Mouse (Mus musculus) limb, embryonic 13.5 days (tissue): ENCODE measurements around the gene Ankrd13c. TPM values are rescaled to one million over a fixed set of nuclear protein-coding genes. Genes with fewer than 3 reads are reported as not detected.
"Not testable (repeated sequence)": the region's sequence is repeated elsewhere in the genome, so short reads cannot be mapped to it uniquely, and the experiment has no call there.

Experiments
- ATAC-seq: fragments of 200-750 bp; cut with Nextera tagmentation; 2 replicates; pipeline ENCODE4 v1.8.0; 2017; ENCODE audit warnings: low read depth, moderate number of reproducible peaks, moderate TSS enrichment; ENCODE audit not compliant: low FRiP score
- H3K27ac ChIP-seq: fragments of 300-500 bp; sonication (generic); 2 replicates; pipeline ENCODE4 v1.5.1; 2015; ENCODE audit warnings: inconsistent platforms, mild to moderate bottlenecking, moderate library complexity
- H3K27me3 ChIP-seq: fragments of 300-500 bp; sonication (generic); 2 replicates; pipeline ENCODE4 v1.6.1; 2015; ENCODE audit warnings: mild to moderate bottlenecking, inconsistent platforms
- H3K36me3 ChIP-seq: fragments of 300-500 bp; sonication (generic); 2 replicates; pipeline ENCODE4 v1.6.1; 2015; ENCODE audit warnings: inconsistent platforms, mild to moderate bottlenecking, moderate library complexity
- H3K4me1 ChIP-seq: fragments of 300-500 bp; sonication (generic); 2 replicates; pipeline ENCODE4 v1.6.1; 2015; ENCODE audit warnings: inconsistent platforms
- H3K4me2 ChIP-seq: fragments of 300-500 bp; sonication (generic); replicated peaks from 2 replicates; pipeline ENCODE4 v1.6.1; 2015; ENCODE audit warnings: inconsistent platforms, mild to moderate bottlenecking, moderate library complexity
- H3K4me3 ChIP-seq: fragments of 300-500 bp; sonication (generic); 2 replicates; pipeline ENCODE4 v1.5.1; 2015; ENCODE audit warnings: moderate library complexity, mild to moderate bottlenecking, inconsistent platforms
- H3K9ac ChIP-seq: fragments of 300-500 bp; sonication (generic); 2 replicates; pipeline ENCODE4 v1.6.1; 2015; ENCODE audit warnings: mild to moderate bottlenecking, inconsistent platforms
- H3K9me3 ChIP-seq: fragments of 300-500 bp; sonication (generic); 2 replicates; pipeline ENCODE4 v1.6.1; 2016; ENCODE audit warnings: inconsistent platforms
- WGBS: fragments of 180-500 bp; shearing (Covaris S2); methylation state at CpG from one replicate; pipeline ENCODE4 v1.1.7; 2015; 5-methylcytosine and 5-hydroxymethylcytosine counted together
- polyA plus RNA-seq: library from polyadenylated mRNA; unstranded; fragments of >200 nt; fragmentation: Nextera tagmentation; extraction: Ambion mirVana; gene quantifications from 2 replicates; pipeline ENCODE4 v1.2.1, GENCODE M21; 2015

The Ankrd13c gene
- polyA plus RNA-seq, 1 experiment from 2014 or later, result 14.9 TPM

DNA sequence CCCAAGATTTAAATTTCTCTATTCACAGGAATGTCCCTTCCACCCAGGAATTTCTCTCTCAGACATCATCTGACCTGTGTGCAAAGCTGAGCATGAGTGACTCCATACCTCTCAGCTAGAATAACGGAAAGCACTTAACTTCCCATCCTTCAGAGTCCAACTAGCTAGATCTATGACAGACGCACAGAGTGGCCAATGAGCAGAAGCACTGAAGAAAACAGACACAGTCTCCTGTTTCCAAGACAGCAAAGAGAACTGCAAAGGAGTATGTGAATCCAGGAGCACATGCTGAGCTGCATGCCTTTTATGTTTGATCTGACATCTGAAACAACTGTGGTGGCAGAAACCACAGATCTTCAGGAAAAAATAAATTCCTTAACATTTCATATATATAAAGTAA, 20.3 kb upstream of the Ankrd13c start:
- Histone ChIP-seq H3K27ac (no peak overlapping the region), H3K36me3 (no peaks in the 10 kb centered on the region), H3K9ac (no peak overlapping the region), H3K4me1 (peaks cover 4% of the 10 kb centered on the region; the same call in 1 of the 2 replicates), H3K4me3 (no peak overlapping the region), H3K27me3 (no peaks in the 10 kb centered on the region), H3K9me3 (no peaks in the 10 kb centered on the region), H3K4me2 (no peak overlapping the region)
- no peak for ATAC-seq
- 57% methylated on average over 2 of the region's 2 CpGs for WGBS

DNA sequence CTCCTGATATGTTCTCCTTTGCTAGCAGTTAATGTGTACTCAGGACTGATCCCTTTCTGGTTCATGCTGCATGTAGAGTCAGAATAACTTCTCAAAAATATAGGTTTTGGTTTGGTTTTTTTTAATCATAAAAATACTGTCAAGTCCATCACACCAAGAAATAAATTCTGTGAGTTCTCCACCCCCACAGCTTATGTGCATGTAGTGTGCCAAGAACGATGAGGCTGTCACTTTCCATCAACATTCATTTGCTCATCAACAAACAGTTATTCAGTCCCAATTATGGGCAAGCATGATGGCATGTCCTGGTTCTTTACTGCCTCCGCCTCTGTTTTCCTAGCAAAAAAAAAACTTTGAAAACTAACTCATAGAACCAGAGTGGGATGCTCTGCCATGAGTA, 18.3 kb upstream of the Ankrd13c start:
- no peak overlapping the region for H3K9ac ChIP-seq
- H3K27ac ChIP-seq, result no peak overlapping the region
- no peaks in the 10 kb centered on the region for H3K9me3 ChIP-seq
- ATAC-seq, result no peak
- no peak overlapping the region for H3K4me3 ChIP-seq
- no peaks in the 10 kb centered on the region for H3K27me3 ChIP-seq
- H3K36me3 ChIP-seq, result no peaks in the 10 kb centered on the region
- peaks cover 4% of the 10 kb centered on the region; the same call in 1 of the 2 replicates for H3K4me1 ChIP-seq
- 82% methylated on average over 2 of the region's 2 CpGs for WGBS
- no peak overlapping the region for H3K4me2 ChIP-seq

DNA sequence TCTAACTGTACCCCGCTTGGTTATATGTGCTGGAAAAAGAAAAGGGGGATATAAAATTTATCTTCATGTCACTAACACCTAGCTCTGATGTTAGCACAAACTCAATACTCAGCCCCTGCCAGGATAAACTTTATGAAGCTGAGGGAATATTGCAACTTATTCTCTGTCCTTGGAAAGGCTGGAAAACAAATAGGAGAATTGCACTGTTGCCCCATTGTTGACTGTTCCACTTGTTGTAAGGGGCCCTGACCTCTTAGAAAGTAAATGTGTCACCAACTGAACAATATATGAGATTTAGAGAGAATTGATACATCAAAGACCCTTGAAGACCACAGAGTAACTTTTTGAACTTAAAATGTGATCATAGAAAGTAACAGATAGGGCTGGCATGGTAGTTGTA, 17.6 kb upstream of the Ankrd13c start:
- Histone ChIP-seq H3K36me3 (no peaks in the 10 kb centered on the region), H3K9ac (no peak overlapping the region), H3K9me3 (no peaks in the 10 kb centered on the region), H3K4me3 (no peak overlapping the region), H3K4me1 (peaks cover under 1% of the 10 kb centered on the region; the same call in 1 of the 2 replicates), H3K27me3 (no peaks in the 10 kb centered on the region), H3K4me2 (no peak overlapping the region), H3K27ac (no peak overlapping the region)
- no peak for ATAC-seq
- 83% methylated on average over 1 of the region's 1 CpGs for WGBS

DNA sequence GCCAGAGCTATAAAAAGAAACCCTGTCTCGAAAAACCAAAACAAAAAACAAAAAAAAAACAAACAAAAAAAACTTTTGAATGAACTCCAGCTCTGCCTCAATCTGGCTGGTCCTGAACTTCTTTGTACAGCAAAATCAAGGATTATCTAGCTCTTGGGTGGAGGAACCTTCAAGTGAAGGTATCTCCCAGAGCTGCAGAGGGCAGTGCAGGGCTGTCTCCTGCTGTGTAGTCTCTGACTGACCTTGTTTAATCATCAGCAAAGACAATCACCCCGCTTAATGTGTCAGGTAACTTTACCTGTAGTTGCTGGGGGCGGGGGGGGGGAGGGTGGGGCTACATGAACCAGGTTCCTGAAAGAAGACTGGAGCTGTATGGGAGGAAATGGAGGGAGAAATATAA, 15.4 kb upstream of the Ankrd13c start:
- H3K36me3 ChIP-seq, result no peaks in the 10 kb centered on the region
- no peaks in the 10 kb centered on the region for H3K9me3 ChIP-seq
- H3K9ac ChIP-seq, result no peak overlapping the region
- H3K4me2 ChIP-seq, result no peak overlapping the region
- WGBS, result 48% methylated on average over 3 of the region's 3 CpGs
- no peaks in the 10 kb centered on the region for H3K27me3 ChIP-seq
- no peak overlapping the region for H3K4me3 ChIP-seq
- no peak overlapping the region for H3K27ac ChIP-seq
- no peak for ATAC-seq
- H3K4me1 ChIP-seq, result no peaks in the 10 kb centered on the region

DNA sequence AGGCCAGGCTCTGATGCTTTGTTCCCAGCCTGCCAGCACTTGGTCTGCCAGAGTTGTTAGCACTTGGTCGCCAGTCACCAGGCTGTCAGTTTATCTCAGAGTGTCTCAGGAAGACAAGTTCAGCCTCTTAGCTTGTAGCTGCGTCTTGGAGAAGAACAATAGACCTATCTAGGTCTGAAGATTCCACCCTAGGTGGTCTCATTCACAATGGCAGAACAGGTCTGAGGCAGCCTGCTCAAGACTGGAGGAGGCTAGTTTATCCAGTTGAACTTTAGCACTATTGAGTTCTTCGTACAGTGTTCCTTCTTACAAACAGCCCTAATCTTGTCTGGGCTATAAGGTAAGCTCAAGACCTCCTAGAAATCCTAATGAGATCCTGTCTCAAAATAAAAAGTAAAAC, 15.0 kb upstream of the Ankrd13c start:
- H3K4me1 ChIP-seq, result no peaks in the 10 kb centered on the region
- no peaks in the 10 kb centered on the region for H3K36me3 ChIP-seq
- H3K4me3 ChIP-seq, result no peak overlapping the region
- H3K27me3 ChIP-seq, result no peaks in the 10 kb centered on the region
- no peaks in the 10 kb centered on the region for H3K9me3 ChIP-seq
- no peak overlapping the region for H3K27ac ChIP-seq
- no peak for ATAC-seq
- WGBS, result 57% methylated on average over 3 of the region's 3 CpGs
- H3K9ac ChIP-seq, result no peak overlapping the region
- no peak overlapping the region for H3K4me2 ChIP-seq

DNA sequence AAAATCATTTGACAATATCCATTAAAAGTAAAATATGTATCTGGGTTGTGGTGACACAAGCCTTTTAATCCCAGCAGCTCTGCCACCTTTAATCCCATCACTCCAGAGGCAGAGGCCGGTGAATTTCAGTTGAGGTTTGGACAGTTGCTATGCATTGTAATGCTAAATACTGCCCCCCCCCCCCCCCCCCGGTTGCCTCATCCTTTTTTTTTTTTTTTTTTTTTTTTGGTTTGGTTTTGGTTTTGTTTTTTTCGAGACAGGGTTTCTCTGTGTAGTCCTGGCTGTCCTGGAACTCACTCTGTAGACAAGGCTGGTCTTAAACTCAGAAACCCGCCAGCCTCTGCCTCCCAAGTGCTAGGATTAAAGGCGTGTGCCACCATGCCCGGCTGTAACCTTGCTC, 13.8 kb upstream of the Ankrd13c start:
- H3K9ac ChIP-seq, H3K27me3 ChIP-seq, H3K4me3 ChIP-seq, H3K9me3 ChIP-seq, H3K4me1 ChIP-seq, H3K27ac ChIP-seq, H3K4me2 ChIP-seq, ATAC-seq, H3K36me3 ChIP-seq: not testable (repeated sequence)
- 76% methylated on average over 5 of the region's 6 CpGs for WGBS

DNA sequence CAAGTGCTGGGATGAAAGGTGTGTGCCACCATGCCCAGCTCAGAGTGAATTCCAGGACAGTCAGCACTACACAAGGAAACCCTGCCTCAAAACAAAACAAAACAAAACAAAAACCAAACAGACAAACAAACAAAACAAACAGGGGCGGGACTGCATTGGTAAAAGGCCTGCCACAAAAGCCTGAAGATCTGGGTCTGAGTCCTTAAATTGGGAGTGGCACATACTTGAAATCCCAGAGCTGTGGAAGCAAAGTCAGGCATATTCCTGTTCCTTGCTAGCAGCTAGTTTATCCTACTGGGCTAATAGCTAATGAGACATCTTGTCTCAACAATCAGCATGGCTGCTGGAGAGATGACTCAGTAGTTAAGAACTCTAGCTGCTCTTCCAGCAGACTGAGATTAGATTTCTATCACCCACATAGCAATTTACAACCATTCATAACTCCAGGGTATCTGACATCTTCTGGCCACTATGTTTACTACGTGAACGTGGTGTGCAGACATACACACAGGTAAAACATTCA, 12.7 kb upstream of the Ankrd13c start:
- WGBS, result 84% methylated on average over 3 of the region's 3 CpGs
- no peak for ATAC-seq

DNA sequence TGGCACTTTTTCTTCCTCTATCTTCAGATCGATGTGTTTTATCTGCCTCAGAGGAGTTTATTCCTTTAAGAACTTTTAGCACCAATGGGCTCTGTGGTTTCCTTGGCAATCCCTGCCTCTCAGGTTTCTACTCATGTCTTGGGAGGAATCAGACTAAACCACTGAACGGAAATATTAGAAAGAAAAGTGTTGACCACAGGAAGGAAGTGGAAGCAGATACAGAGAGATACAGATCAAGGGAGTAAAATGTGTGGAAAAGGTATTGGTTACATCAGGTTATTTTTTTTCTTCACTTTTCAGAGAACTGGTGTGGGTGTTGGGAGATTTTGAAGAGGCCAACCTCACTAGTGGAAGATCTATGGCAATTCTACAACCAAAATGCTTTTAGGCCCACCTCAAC, 8.5 kb upstream of the Ankrd13c start:
- H3K9ac ChIP-seq, result no peak overlapping the region
- no peak for ATAC-seq
- H3K9me3 ChIP-seq, result no peaks in the 10 kb centered on the region
- no peaks in the 10 kb centered on the region for H3K4me1 ChIP-seq
- H3K4me2 ChIP-seq, result no peak overlapping the region
- no peaks in the 10 kb centered on the region for H3K36me3 ChIP-seq
- H3K27ac ChIP-seq, result no peak overlapping the region
- H3K4me3 ChIP-seq, result no peak overlapping the region
- no peaks in the 10 kb centered on the region for H3K27me3 ChIP-seq
- 82% methylated on average over 2 of the region's 2 CpGs for WGBS

More for the DNA sequence above, 12.7 kb upstream of the Ankrd13c start:
- Histone ChIP-seq H3K9ac (no peak overlapping the region), H3K27ac (no peak overlapping the region), H3K4me3 (no peak overlapping the region), H3K9me3 (no peaks in the 10 kb centered on the region), H3K36me3 (no peaks in the 10 kb centered on the region), H3K4me2 (no peak overlapping the region), H3K27me3 (no peaks in the 10 kb centered on the region), H3K4me1 (no peaks in the 10 kb centered on the region)

DNA sequence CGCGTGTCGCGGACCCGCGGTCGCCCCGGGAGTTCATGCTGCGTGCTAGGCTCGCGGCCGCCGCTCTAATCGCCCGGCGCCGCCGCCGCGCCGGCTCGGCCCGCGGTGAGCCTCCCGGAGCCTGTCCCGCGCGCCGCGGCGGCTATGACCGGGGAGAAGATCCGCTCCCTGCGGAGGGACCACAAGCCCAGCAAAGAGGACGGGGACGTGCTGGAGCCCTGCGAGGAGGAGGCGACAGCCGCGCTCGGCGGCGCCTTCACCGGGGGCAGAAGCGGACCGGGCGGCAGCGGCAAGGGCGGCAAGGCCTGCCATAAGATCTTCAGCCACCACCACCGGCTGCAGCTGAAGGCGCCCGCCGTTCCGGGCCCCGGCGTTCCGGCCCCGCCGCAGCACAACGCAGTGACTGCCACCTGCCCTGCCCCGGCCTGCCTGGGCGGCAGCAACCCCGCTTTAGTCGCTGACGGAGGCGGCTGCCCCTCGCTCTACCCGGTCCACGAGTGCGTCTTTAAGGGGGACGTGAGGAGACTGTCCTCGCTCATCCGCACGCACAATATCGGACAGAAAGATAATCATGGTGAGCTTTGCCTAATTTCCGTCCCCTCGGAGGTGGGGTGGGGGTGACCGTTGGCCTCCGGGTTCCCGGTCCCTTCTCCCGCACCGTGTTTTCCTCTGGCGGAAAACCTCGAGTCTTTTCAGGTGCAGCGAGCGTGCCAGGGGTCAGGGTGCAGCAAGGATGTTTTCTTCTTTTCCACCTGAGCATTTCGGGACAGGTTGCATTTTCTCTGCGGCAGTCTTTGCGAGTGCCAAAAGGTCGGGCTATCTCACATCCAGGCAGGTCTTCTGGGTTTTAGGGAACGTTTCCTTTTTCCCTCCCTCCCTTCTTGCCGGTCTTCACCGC, 593 bp downstream of the Ankrd13c start:
- H3K4me1 ChIP-seq, result peaks cover 19% of the 10 kb centered on the region
- peak overlapping the region; percentile 97 for H3K9ac ChIP-seq
- H3K4me2 ChIP-seq, result peak overlapping the region; percentile 95
- peak; percentile 72 for ATAC-seq
- H3K27me3 ChIP-seq, result no peaks in the 10 kb centered on the region
- H3K4me3 ChIP-seq, result peak overlapping the region; percentile 98
- 0% methylated on average over 65 of the region's 93 CpGs for WGBS
- H3K9me3 ChIP-seq, result no peaks in the 10 kb centered on the region
- peaks cover 4% of the 10 kb centered on the region for H3K36me3 ChIP-seq
- peak overlapping the region; percentile 97 for H3K27ac ChIP-seq

DNA sequence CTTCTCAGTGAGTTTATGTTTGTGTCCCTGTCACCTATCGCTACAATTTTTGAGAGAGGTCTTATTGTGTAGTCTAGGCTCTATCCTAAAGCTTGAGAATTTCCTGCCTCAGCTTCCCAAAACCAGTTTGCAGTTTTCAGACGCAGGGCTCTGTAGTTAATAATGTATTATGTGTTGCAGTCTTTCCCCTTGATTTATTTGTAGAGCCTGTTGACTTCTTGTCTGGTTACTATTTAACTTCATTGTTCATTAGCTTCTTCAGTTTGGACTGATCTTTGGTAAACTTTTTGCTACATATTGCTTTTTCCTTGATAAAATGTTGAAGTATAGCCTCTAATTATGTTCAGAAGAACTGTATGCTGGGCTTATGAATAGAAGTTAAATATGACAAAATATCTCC, 5.7 kb downstream of the Ankrd13c start:
- WGBS, result 91% methylated on average over 2 of the region's 2 CpGs
- Histone ChIP-seq H3K27ac (no peak overlapping the region), H3K4me1 (peaks cover 14% of the 10 kb centered on the region), H3K9ac (no peak overlapping the region), H3K4me2 (no peak overlapping the region), H3K4me3 (no peak overlapping the region), H3K9me3 (no peaks in the 10 kb centered on the region), H3K36me3 (peaks cover 4% of the 10 kb centered on the region), H3K27me3 (no peaks in the 10 kb centered on the region)
- no peak for ATAC-seq

DNA sequence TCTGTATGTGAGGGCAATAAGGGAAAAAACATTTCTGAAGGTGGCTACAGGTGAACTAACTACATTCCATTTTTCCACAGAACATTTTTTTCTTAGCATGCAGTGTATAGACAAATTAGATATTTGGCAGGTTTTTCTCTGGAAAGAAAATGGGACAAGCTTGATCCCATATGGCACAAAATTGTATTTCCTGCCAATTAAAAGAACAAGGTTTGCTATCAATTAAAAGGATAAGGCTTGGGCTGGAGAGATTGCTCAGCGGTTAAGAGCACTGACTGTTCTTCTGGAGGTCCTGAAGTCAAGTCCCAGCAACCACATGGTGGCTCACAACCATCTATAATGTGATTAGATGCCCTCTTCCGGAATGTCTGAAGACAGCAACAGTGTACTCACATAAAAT, 8.4 kb downstream of the Ankrd13c start:
- Histone ChIP-seq H3K36me3 (peaks cover 4% of the 10 kb centered on the region), H3K4me1 (no peaks in the 10 kb centered on the region), H3K27me3 (no peaks in the 10 kb centered on the region), H3K27ac (no peak overlapping the region), H3K9ac (no peak overlapping the region), H3K9me3 (no peaks in the 10 kb centered on the region), H3K4me3 (no peak overlapping the region), H3K4me2 (no peak overlapping the region)
- no peak for ATAC-seq
- WGBS, result 83% methylated on average over 2 of the region's 2 CpGs

DNA sequence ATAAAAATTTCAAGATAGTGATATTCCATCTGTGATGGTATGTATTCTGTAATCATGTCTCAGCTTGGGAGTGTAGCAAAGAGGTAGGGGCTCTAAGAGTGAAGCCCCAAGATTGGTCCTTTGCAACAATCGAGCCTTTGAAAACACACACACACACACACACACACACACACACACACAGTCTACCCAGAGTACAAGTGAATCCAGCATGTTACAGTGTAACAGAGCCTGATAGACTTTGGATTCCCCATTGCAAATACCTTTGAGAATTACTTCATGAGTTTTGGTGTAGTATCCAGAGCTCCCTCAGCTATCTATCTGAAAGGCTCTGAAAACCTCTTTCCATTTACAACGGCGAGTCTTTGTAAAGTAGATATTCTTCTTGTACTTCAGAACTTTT, 9.2 kb downstream of the Ankrd13c start:
- no peak for ATAC-seq
- H3K4me1 ChIP-seq, result no peaks in the 10 kb centered on the region
- no peak overlapping the region for H3K4me2 ChIP-seq
- H3K27me3 ChIP-seq, result no peaks in the 10 kb centered on the region
- no peak overlapping the region for H3K4me3 ChIP-seq
- no peak overlapping the region for H3K9ac ChIP-seq
- WGBS, result 92% methylated on average over 3 of the region's 3 CpGs
- peaks cover 4% of the 10 kb centered on the region for H3K36me3 ChIP-seq
- H3K9me3 ChIP-seq, result no peaks in the 10 kb centered on the region
- no peak overlapping the region for H3K27ac ChIP-seq

DNA sequence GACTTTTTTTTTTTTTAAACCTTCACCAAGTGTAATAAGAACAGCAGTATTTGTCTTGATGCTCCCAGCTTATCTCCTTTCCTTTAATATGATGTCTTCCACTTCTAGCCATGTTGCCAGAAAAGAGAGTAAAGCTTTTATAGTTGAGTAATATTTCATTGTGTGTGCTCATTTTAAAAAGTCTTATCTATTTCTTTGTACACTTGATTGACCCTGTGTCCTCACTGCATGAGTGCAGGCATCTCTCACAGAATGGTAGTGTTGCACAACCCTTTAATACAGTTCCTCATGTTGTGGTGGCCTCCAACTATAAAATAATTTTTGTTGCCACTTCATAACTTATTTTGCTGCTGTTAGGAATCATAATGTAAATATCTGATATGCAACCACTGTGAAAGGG, 10.3 kb downstream of the Ankrd13c start:
- H3K4me2 ChIP-seq, result no peak overlapping the region
- H3K9me3 ChIP-seq, result no peaks in the 10 kb centered on the region
- H3K36me3 ChIP-seq, result peaks cover 3% of the 10 kb centered on the region
- no peaks in the 10 kb centered on the region for H3K4me1 ChIP-seq
- no peak overlapping the region for H3K9ac ChIP-seq
- no peak overlapping the region for H3K27ac ChIP-seq
- no peaks in the 10 kb centered on the region for H3K27me3 ChIP-seq
- no peak for ATAC-seq
- H3K4me3 ChIP-seq, result no peak overlapping the region
